Mouse (Mus musculus): Measurements from ENCODE around the gene Ret.

The Ret gene

GRCm38 (mm10) chr6:118197440-118197975, at the start of gene Ret:
Gene Ret, minus strand, starts transcription at chr6:118197718.
- in situ Hi-C loops (cut with MboI, MseI): no loop called here

- in situ Hi-C loops (cut with MboI, MseI): no loop called here
Measured at GRCm38 (mm10) chr6:118247161-118247560, 49.6 kb upstream of the Ret start.

GRCm38 (mm10) chr6:118244106-118244505, 46.6 kb upstream of the Ret start:
- in situ Hi-C loops (cut with MboI, MseI): no loop called here

GRCm38 (mm10) chr6:118242941-118243340, 45.4 kb upstream of the Ret start:
- in situ Hi-C loops (cut with MboI, MseI): no loop called here

- in situ Hi-C loops (cut with MboI, MseI): no loop called here
Measured at GRCm38 (mm10) chr6:118226072-118226471, 28.6 kb upstream of the Ret start.

- in situ Hi-C loops (cut with MboI, MseI): no loop called here
Measured at GRCm38 (mm10) chr6:118222471-118222870, 25.0 kb upstream of the Ret start.

GRCm38 (mm10) chr6:118215676-118216075, 18.2 kb upstream of the Ret start:
- in situ Hi-C loops (cut with MboI, MseI): no loop called here

GRCm38 (mm10) chr6:118208326-118208725, 10.8 kb upstream of the Ret start:
- in situ Hi-C loops (cut with MboI, MseI): no loop called here

- in situ Hi-C loops (cut with MboI, MseI): no loop called here
Measured at GRCm38 (mm10) chr6:118206386-118206785, 8.9 kb upstream of the Ret start.

GRCm38 (mm10) chr6:118205176-118205890, 7.8 kb upstream of the Ret start:
- in situ Hi-C loops (cut with MboI, MseI): no loop called here

- in situ Hi-C loops (cut with MboI, MseI): no loop called here
Measured at GRCm38 (mm10) chr6:118204112-118204511, 6.6 kb upstream of the Ret start.

GRCm38 (mm10) chr6:118196751-118197439, 623 bp downstream of the Ret start:
- in situ Hi-C loops (cut with MboI, MseI): no loop called here

GRCm38 (mm10) chr6:118195108-118195507, 2.4 kb downstream of the Ret start:
- in situ Hi-C loops (cut with MboI, MseI): no loop called here

- in situ Hi-C loops (cut with MboI, MseI): no loop called here
Measured at GRCm38 (mm10) chr6:118192882-118193281, 4.6 kb downstream of the Ret start.

GRCm38 (mm10) chr6:118192199-118192598, 5.3 kb downstream of the Ret start:
- in situ Hi-C loops (cut with MboI, MseI): no loop called here

GRCm38 (mm10) chr6:118189764-118190163, 7.8 kb downstream of the Ret start:
- in situ Hi-C loops (cut with MboI, MseI): no loop called here

GRCm38 (mm10) chr6:118188599-118188998, 8.9 kb downstream of the Ret start:
- in situ Hi-C loops (cut with MboI, MseI): no loop called here

GRCm38 (mm10) chr6:118187285-118187641, 10.3 kb downstream of the Ret start:
- in situ Hi-C loops (cut with MboI, MseI): no loop called here

GRCm38 (mm10) chr6:118186620-118187284, 10.8 kb downstream of the Ret start:
- in situ Hi-C loops (cut with MboI, MseI): no loop called here

- in situ Hi-C loops (cut with MboI, MseI): no loop called here
Measured at GRCm38 (mm10) chr6:118184126-118184525, 13.4 kb downstream of the Ret start.

GRCm38 (mm10) chr6:118180085-118180423, 17.5 kb downstream of the Ret start:
- in situ Hi-C loops (cut with MboI, MseI): no loop called here

GRCm38 (mm10) chr6:118179316-118180084, 18.0 kb downstream of the Ret start:
- in situ Hi-C loops (cut with MboI, MseI): loop anchor here (10.0 kb wide), 1 partner anchor 1505 kb away; no protein-coding TSS in a partner anchor

Measured in regulatory T cell (primary cell).